Mouse (Mus musculus) monocyte, adult 2 months (primary cell): ENCODE data around the gene Zbtb43.

ENCODE experiments used
- DNase-seq, 2 experiments: peaks; one replicate each; pipeline ENCODE4 v3.0.0; 2022; ENCODE audit warnings: low spot score in 2 of 2, low read depth in 1 of 2

Gene Zbtb43

DNA sequence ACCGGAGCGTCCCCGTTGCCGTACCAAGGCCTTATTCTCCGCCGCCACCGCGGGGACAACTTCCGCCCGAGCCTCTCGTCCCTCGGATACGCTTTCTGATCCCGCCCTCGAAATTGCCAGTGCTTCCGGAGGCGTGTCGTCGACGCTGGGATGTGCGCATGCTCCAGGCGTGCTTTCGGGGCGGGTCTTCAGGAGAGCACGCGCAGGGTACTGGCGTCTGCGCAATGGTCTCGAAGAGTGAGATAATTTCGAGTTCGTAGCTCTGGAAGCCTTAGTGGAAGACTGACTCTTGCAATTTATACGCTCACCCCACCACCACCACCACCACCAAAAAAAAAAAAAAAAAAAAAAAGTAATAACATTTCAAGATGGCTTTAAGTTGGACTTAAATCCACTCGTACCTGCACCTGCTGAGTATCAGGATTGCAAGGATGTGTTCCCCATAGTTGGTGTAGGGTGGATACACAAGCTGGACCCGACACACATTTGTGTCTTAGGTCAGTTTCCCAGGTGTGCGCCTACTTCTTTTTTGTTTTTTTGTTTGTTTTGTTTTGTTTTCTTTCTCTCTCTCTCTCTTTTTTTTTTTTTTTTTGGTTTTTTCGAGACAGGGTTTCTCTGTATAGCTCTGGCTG, at the start of gene Zbtb43:
Gene Zbtb43, minus strand, starts transcription at position 94 of the 632 bp plus-strand sequence.
- peak; percentile 83 to 92 for DNase-seq

DNA sequence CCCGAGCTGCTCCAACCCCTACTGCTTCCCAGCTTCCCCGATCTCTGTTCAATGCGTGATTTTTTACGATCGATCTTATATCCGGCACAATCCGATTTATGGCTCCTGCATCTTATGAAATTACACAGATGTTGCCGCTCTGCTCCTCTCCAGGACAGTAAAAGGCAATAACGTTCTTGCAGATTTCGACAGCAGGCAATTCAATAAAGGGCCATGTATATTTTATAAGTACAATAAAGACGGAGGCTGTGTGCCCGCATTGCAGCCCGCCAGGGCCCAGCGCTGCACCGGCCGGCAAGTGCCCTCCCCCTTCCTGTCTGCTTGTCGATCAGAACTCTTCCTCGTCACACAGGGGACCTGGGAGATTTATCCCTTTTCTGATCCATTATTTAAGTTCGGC, 47.5 kb upstream of the Zbtb43 start:
- DNase-seq, result no peak

DNA sequence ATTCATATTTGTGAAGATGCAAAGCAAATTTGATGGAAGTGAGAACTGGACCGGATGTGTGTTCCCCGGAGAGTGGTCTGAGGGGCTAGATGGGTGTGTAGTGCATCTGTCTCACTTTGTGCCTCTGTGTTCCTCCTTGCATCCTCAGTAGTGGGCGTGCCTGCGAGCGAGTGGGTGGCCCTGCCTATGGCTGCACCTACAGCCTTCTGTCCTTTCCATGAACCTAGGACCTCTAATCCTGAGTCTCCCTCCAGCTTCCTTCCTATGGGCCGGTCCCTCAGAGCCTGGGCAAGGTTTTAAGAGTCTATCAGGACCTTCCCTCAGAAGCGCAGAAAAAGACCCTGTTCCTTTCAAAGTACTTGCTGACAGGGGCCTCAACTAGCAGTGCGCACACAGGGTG, 47.1 kb upstream of the Zbtb43 start:
- no peak for DNase-seq

DNA sequence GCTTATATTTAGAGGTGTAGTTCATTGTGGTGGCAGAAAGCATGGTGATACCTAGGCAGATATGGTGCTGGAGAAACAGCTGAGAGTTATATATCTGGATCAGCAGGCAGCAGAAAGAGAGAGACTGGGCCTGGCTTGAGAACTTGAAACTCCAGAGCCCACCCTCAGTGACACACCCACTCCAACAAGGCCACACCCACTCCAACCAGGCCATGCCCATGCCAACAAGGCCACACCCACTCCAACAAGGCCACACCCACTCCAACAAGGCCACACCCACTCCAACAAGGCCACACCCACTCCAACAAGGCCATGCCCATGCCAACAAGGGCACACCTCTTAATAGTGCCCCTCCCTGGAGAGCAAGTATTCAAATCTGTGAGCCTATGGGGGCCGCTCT, 42.4 kb upstream of the Zbtb43 start:
- no peak for DNase-seq

DNA sequence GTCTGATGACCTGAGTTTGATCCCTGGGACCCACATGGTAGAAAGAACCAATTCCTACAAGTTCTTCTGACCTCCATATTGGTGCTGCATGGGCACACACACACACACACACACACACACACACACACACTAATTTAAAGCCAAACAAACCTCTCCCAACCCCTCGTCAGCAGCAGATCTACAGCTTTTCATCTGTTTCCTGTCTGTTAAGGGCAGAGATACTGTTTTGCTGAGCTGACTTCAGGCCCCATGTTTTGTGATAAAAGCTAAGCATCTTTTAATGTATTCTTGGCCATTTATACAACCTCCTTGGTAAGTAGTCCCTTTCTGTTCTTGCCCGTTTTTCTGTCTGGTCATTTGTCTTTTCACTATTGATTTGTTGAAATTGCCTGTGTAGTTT, 34.2 kb upstream of the Zbtb43 start:
- no peak for DNase-seq

DNA sequence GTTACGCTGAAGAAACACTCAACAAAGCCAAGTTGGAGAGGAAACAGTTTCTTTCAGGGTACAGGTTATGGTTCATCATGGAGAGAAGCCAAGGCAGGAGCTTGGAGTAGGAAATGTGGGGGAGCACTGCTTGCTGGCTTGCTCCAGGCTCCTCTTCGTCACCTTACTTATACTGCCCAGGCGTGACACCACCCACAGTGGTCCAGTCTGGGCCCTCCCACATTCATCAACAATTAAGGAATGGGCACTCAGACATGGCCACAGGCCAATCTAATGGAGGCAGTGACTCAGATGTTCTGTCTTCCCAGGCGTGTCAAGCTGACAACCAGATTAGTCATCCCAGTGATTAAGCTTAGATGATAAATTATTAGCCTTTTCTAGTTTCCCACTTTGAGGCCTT, 29.9 kb upstream of the Zbtb43 start:
- DNase-seq, result no peak

DNA sequence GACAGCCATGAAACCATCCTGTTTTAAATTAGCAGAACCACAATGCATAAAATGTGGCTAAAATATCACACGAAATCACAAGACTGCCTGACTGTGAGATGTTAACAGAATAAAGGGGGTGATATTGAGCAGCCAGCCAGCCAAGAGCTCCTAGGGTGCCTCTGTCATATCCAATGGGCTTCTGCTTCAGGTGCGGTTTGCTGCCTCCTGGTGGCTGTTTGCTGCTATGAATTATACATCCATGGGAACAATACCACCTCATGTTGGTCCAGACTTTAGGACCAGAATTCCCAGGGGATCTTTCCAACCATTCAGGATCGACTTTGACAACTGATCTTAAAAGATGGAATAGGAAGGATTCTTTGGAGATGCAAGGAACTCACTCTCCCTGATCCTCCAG, 27.3 kb upstream of the Zbtb43 start:
- DNase-seq, result no peak

DNA sequence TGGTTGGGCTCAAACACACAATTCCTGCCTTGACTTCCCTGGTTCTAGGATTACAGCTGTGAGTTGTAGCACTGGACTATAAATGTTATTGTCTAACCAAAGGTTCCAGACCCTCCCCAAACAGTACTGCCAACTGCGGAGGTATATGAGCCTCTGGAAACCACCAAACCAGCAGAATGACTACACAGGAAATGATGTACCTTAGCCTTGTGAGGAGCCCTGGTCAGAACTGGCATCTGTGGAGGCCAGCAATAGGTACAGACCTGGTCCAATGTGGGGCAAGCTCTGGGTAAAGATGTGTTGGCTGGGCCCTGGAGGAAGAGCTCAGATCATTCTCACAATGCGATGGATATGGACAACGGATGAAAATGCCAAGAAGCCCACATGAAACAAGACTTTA, 23.7 kb upstream of the Zbtb43 start:
- no peak for DNase-seq

DNA sequence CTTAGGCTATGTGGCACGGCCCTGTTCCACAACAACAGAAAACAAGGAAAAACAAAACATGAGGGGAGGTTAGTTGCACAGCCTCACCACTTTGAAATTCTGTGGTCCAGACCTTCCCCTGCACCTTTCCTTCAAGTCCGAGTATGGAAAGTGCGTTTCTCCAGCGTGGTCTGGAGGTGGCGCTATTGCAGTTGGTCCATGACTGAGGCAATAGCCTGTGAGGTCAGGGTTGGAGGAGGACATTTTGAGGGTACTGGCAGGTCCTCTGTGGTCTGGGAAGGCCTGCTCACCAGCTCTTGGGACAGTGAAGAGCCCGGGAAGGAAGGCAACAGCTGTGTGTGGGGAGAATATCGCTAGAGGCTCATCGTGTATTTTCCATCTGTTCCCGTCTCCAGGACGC, 21.2 kb upstream of the Zbtb43 start:
- no peak for DNase-seq

DNA sequence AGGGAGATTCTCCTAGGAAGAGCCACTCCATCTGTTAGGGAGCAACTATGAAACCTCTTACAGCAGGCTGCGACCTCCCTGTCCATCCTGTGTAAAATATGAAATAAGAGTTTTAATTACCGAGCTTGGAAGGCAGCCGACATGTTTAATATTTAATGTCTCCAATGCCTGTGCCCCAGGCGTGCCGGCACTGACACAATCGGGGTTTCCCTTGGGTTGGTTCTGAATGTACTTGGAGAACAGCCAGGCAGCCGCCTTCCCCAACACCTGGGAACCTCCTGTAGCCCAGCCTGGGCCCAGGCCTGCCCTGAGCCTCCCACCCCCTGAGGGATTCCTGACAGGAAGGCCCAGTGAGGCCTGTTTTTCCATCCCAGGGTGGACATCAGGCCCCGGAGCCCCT, 19.0 kb upstream of the Zbtb43 start:
- no peak for DNase-seq

DNA sequence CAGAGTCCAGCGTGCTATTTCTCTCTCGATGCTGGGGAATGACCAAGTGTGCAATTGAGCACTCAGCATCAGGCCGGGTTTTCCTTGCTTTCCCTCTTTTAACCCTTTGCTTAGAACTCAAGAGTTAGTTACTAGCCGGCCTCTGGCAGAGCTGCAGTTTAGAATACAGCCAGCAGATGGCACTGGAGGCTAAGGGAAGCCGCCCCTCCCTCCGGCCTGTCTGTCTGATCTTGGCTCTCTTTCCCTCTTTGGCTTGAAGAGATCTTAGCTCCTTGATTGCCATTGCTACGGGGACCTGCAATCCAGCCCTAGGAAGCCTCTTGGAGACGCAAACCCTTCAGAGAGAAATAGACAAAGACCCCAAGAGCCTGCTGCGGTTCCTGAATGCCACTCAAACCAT, 18.5 kb upstream of the Zbtb43 start:
- DNase-seq, result peak in 1 of 2 experiments; percentile 42

DNA sequence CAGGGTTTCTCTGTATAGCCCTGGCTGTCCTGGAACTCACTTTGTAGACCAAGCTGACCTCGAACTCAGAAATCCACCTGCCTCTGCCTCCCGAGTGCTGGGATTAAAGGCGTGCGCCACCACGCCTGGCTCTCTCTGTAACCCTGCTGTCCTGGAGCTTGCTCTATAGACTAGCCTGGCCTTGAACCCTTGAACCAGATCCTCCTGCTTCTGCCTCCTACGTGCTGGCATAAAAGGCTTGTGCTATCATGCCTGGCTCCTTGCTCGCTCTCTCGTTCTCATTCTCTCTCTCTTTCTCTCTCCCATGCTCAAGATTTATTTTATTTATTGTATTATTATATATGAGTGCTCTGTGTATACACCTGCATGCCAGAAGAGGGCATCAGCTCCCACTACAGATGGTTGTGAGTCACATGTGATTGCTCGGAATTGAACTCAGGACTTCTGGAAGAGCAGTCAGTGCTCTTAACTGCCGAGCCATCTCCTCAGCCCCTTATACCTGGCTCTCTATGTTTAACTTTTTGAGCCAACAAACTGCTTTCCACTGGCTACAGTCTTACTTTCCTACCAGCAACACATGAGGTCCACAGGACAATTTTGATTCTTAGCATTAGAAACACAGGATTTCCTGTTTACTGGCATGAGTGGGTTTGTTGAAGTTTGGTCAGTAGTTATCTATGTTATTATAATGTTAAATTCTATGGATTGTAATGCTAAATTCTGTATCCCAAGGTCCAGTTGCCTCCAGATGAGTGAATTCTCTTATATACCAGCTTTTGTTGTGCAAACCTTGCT, 9.8 kb upstream of the Zbtb43 start:
- DNase-seq, result no peak

DNA sequence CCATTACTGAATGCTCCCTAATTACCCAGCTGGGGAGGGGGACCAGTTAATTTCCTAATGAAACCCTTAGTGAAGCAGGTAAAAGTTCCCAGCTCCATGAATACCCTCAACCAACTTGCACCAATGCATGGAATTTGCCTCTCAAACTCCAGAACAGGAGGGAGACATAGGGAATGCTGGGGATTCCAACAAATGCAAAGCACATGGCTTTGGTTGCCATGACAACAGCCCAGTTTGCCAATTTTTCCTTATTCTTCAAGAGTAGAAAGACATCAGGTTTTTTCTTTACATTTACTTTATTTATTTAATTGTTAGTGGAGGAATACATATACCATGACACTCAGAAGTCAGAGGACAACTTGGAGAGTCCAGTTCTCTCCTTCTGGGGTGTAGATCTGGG, 7.6 kb upstream of the Zbtb43 start:
- no peak for DNase-seq

DNA sequence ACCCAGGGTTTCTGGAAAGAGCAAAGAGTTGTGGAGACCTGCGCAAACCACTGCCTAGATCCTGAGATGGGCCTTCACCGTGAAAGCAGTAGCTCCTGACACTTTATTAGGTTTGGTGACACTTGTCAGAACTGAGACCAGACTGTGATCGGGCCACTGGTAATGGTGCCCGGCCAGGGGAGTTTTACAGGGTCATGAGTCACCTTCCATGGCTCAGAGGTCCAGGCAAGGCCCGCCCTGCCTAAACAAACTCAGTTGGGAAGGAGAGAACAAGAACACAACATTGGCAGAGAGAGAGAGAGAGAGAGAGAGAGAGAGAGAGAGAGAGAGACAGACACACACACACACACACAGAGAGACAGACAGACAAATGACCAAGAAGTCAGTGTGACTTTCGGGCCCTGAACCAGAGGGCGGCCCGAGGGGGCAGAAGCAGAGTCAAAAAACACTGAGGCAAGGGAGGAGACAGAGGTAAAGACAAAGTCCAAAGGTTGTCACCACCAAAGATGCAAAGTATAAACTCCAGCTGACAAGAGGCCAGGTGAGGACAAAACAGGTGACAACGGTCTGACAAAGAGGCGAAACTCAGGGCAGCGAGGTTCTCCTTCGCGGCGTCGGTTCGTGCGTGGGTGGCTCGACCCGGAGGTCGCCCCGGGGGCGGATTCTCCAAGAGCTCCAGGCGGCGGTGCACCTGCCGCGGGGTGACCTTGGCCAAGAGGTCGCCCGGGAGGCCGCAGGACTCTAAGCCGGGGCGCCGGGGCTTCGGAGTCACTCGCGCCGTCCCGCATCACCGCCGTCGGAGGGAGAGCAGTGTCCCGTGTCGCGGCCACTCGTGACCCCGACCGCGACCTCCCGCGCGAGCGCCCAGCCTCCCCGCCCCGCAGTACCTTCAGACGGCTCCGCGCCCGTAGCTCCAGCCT, 553 bp downstream of the Zbtb43 start:
- DNase-seq, result no peak

DNA sequence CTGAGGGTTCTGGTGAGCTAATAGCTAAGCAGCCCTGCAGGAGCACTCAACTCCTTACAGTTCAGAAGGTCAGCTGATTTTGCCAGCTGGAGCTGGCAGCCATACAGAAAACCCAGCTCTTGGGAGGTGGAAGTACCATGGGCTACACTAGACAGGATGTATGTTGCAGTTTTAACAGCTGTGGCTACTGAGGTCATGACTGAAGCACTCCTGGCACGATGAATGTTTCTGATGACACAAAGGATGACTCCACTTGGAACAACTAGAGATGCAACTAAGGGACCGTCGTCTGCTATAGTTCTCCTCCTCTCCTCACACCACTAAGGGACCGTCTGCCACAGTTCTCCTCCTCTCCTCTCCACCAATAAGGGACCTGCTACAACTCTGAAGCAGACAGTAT, 2.4 kb downstream of the Zbtb43 start:
- DNase-seq, result no peak

DNA sequence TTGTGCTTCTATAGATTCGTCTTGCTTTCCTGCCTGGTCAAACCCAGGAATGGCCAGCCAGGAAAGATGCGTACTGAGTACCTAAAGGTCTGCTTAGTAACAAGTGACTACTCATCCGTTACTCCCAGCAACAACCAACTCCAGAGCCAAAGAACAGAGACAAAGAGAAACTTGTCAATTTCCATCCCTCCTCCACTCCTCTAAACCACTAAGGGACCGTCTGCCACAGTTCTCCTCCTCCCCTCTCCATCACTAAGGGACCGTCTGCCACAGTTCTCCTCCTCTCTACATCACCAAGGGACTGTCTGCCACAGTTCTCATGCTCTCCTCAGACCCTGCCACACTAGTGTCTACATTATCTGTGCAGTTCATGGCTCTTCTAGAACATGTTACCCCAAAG, 3.1 kb downstream of the Zbtb43 start:
- no peak for DNase-seq

DNA sequence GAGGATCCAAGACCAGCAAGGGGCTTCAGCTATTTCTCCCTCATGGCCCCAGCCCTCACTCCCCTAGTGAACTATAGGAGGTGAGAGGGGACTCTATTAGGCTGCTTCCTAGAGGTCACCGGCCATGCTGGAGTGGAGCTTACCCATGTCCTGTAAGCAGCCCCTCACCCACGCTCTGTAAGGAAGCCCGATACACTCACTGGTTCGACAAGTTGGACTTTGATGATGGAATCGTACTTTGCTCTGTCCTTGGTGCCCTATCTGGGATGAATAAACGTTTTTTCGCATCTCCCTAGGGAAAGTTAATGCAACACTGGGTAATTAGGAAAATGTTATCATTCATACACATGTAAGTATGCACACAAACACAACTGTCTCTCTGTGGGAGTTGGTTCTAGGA, 6.3 kb downstream of the Zbtb43 start:
- DNase-seq, result no peak

DNA sequence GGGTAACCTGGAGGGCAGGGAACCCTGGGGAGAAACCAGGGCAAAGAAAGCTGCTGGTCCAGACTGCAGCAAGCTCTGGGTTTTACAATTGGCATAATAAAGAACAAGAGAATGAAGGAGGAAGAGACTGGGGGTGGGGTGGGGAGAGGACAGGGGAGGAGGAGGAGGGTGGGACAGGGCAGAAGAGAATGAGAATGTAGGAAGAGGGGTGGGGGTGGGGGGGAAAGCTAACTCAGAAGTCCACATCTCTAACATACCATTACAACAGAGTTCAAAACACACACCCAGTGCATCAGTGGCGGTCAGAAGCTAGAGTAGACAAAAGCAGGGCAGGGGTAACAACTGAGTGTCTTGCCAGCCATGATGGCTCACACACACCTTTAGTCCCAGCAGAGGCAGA, 7.3 kb downstream of the Zbtb43 start:
- DNase-seq, result no peak

DNA sequence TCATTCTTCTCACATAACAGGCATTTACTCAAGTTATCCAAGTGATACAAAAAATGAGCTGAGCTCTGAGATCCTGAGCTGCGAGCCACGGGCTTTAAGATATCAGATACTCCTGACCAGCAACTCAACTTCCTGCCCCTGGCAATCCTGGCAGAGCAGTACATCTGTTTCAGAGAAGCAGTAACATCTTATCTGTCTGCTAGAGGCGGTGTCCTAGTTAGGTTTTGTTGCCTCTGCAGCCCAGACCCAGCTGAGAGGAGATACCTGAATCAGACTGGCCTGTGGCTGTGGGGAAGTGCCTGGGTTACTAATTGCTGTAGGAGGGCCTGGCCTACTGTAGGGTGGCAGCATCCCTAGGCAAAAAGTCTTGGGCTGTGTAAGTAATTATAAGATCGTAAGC, 8.7 kb downstream of the Zbtb43 start:
- no peak for DNase-seq

DNA sequence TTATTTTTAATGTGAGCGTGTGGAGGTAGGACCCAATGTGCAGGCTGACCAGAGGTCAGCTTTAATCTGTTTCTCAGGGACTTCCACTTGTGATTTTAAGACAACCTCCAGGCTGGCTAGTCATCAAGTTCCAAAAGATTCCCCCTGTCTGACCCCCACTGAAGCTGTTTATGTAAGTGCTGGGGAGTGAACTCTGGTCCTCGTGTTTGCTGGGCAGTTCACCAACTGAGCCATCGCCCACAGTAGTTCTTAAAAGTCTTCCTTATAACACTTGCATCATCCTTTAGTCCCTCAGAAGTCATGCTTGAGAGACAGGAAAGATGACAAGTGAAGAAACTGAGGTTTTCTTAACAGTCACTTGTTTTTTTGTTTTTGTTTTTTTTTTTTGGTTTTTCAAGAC, 11.7 kb downstream of the Zbtb43 start:
- no peak for DNase-seq

DNA sequence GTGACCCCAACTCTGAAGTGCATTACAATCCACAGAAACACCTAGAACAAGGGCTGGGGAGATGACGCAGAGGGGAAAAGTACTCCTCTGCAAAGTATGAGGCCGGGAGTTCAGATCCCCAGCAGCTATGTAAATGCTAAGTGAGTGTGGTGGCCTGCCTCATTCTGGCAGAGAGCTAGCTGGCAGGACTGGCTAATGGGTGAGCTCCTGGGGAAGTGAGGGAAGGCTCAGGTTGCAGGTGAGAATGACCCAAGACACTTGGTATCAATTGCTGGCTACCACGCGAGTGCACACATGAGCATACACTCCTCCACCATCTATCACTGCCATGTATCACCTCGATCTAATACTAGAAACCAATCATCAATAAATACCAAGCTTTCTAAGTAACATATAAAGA, 12.1 kb downstream of the Zbtb43 start:
- DNase-seq, result no peak

DNA sequence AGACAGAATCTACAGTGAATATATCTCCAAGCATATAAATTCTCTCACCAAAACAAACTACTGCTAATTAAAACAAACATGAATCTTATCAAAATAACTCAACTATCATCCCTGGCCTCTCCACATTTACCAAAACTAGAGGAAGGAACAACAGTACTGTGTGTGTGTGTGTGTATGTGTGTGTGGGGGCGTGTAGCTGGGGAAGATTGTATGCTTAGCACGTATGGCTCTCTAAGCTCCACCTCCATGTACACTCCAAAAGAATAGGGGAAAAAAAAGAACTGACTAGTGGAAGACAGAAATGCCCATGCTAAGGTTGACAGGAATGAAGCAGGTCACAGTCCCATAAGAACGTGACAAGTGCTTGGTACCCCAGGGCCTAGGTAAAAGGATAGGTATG, 13.0 kb downstream of the Zbtb43 start:
- DNase-seq, result no peak
